ENCODE assay signal across 19 mouse cellular contexts in the genomic region with DNA sequence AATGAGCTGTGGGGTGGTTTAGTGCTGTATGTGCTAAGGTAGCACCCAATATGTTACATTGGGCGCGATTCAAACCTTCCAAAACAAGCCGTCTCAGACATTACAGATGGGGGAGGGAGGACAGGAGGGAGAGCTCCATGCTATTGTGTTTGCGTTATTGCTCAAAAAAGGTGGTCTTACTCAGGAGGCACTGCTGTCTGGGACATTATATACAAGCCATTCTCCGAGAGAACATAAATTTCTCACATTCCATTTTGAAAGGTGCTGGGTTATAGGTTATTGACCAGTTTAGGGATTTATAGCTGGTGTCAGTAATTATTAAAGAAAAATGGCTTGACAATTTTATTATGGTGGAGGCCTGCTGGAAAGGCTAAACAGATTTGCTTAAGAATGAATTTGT.
"Had no signal": no experiment of that assay in that cellular context is flagged by ENCODE, and none has a peak within 500 bp of the region (broad histone marks: within the 10 kb centered on the region; RNA-seq: fewer than 3 reads in every experiment).

No protein-coding gene starts in this region.

- H3K9ac ChIP-seq: lung, embryonic 14.5 days; midbrain, embryonic 12.5 days; neural tube, embryonic 13.5 days; neural tube, embryonic 15.5 days had no signal

- ATAC-seq: midbrain, embryonic 16.5 days had no signal

- H3K27ac ChIP-seq: midbrain, embryonic 10.5 days; midbrain, embryonic 12.5 days; neural tube, embryonic 13.5 days; neural tube, embryonic 15.5 days had no signal

- H3K4me1 ChIP-seq: midbrain, embryonic 10.5 days; midbrain, embryonic 12.5 days; neural tube, embryonic 13.5 days; neural tube, embryonic 15.5 days had no signal

- H3K9me3 ChIP-seq: midbrain, embryonic 10.5 days; midbrain, embryonic 12.5 days; neural tube, embryonic 13.5 days; neural tube, embryonic 15.5 days had no signal

- H3K4me2 ChIP-seq: lung, embryonic 14.5 days; midbrain, embryonic 12.5 days; neural tube, embryonic 13.5 days; neural tube, embryonic 15.5 days had no signal

- H3K4me3 ChIP-seq: midbrain, embryonic 10.5 days; midbrain, embryonic 12.5 days; myocyte; neural tube, embryonic 13.5 days; neural tube, embryonic 15.5 days had no signal

- H3K27me3 ChIP-seq: midbrain, embryonic 12.5 days; neural tube, embryonic 13.5 days; neural tube, embryonic 15.5 days had no signal

- DNase-seq: lung, adult 18-20 months; lung, embryonic 14.5 days; lung, postnatal 10 days; lung, postnatal 4 days; midbrain, embryonic 14.5 days; retina, postnatal 1 day; right cerebral cortex, adult 18-20 months; right cerebral cortex, postnatal 25 days; right cerebral cortex, postnatal 4 days; spleen, adult 18-20 months; thymus, adult 2 months; thymus, postnatal 14 days; thymus, postnatal 36 days had no signal

- H3K36me3 ChIP-seq: midbrain, embryonic 10.5 days; midbrain, embryonic 12.5 days; neural tube, embryonic 13.5 days; neural tube, embryonic 15.5 days had no signal
